In the genomic region with DNA sequence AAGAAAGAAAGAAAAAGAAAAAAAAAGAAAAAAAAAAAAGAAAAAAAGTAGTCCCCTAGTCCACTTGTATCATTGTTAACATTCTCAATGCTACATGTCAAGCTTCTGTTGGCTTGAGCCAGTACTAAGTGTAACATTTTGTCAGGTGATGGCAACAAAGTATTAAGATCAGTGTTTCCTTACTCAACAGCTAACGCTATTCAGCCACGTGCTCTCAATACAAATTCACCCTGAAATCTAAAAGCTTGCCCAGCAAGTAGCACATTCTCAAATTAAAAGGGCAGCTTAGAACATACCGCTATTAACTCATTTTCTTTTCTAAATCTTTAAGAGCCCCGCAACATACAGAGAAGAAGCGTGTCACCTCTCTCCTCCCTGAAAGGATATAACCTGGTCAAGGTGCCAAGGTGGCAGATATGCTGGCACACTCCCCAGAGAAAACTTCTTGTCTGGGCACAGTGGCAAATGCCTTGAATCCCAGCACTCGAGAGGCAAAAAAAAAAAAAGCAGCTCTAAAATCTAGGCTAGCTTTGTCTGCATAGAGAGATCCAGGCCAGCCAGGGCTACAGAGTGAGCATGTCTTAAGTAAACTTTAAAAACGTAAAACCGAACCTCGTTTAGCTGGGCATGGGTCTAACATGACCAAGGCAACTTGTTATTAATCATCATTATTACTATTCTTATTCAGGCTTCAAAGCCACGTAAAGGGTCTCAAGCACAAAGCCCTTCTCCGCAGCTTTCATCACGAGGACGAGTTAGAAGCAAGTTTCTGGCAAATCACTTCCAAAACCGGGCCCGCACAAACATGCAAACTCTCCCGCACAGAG, we compare ENCODE assay signal across 8 mouse cellular contexts. TPM values are rescaled to one million over a fixed set of nuclear protein-coding genes. Genes with fewer than 3 reads are reported as not detected.
DNase-seq lines count a peak whose midpoint lies in the region; ATAC-seq and TF ChIP-seq lines count a peak whose summit lies in the region.

No protein-coding gene starts in this region.

- ATAC-seq in frontal cortex, adult (ENCODE audit: low TSS enrichment): peak; percentile 22
- peak; percentile 32 for ATAC-seq in erythroid progenitor cell, adult 5-6 weeks (replicated peaks; ENCODE audit: low FRiP score, poor library complexity, severe bottlenecking)
- ATAC-seq in limb, embryonic 14.5 days (ENCODE audit: low FRiP score, low read depth): no peak
- ATAC-seq in midbrain, embryonic 15.5 days (replicated peaks): peak; percentile 31

- WGBS in limb, embryonic 14.5 days: 1% methylated on average over 16 of the region's 16 CpGs
- WGBS in midbrain, embryonic 15.5 days: under 1% methylated on average over 16 of the region's 16 CpGs

- TF ChIP-seq POLR2A in limb, embryonic 14.5 days (IDR thresholded peaks at IDR 0.05; ENCODE audit: borderline replicate concordance, extremely low read depth, insufficient read depth, insufficient read length): no peak

- no peaks in the 10 kb centered on the region; the same call in 1 of the 2 replicates for H3K4me1 ChIP-seq in brown adipose tissue, adult 24 weeks (ENCODE audit: control insufficient read depth, insufficient read depth, insufficient read length, low read length)
- no peaks in the 10 kb centered on the region; the same call in 1 of the 2 replicates for H3K4me1 ChIP-seq in limb, embryonic 14.5 days (ENCODE audit: control insufficient read depth, insufficient read depth, low read length)
- peaks cover 15% of the 10 kb centered on the region for H3K4me1 ChIP-seq in midbrain, embryonic 15.5 days

- H3K9me3 ChIP-seq in limb, embryonic 14.5 days (ENCODE audit: control insufficient read depth, low read length): no peaks in the 10 kb centered on the region
- H3K9me3 ChIP-seq in midbrain, embryonic 15.5 days: no peaks in the 10 kb centered on the region

- peak overlapping the region; percentile 99 for H3K4me3 ChIP-seq in brown adipose tissue, adult 24 weeks (ENCODE audit: insufficient read depth, low read depth, low read length)
- H3K4me3 ChIP-seq in limb, embryonic 14.5 days (replicated peaks; ENCODE audit: low read length): peak overlapping the region; percentile 79
- peak overlapping the region; percentile 95 for H3K4me3 ChIP-seq in midbrain, embryonic 15.5 days

- peak overlapping the region; percentile 80 for H3K4me2 ChIP-seq in limb, embryonic 14.5 days (replicated peaks; ENCODE audit: low read depth, low read length, severe bottlenecking)
- peak overlapping the region; percentile 80 for H3K4me2 ChIP-seq in midbrain, embryonic 15.5 days

- intact Hi-C loops in heart, postnatal 14 days (cut with DNase I): loop anchor here (5.0 to 10.0 kb wide), 3 partner anchors 57 to 275 kb away; a partner anchor contains a TSS

- H3K27ac ChIP-seq in brown adipose tissue, adult 24 weeks (replicated peaks; ENCODE audit: low read depth, low read length): peak overlapping the region; percentile 99
- H3K27ac ChIP-seq in limb, embryonic 14.5 days (replicated peaks; ENCODE audit: low read depth, low read length): peak overlapping the region; percentile 91
- H3K27ac ChIP-seq in midbrain, embryonic 15.5 days: peak overlapping the region; percentile 96

- peaks cover 13% of the 10 kb centered on the region for H3K36me3 ChIP-seq in limb, embryonic 14.5 days (ENCODE audit: control insufficient read depth, insufficient read depth, low read length)
- no peaks in the 10 kb centered on the region for H3K36me3 ChIP-seq in midbrain, embryonic 15.5 days (replicated peaks)

- H3K9ac ChIP-seq in limb, embryonic 14.5 days (ENCODE audit: low read depth, low read length, severe bottlenecking): peak overlapping the region; percentile 80
- H3K9ac ChIP-seq in midbrain, embryonic 15.5 days: peak overlapping the region; percentile 83

- no peak for DNase-seq in frontal cortex, postnatal 25 days (ENCODE audit: low spot score in 2 of 2)
- DNase-seq in heart, postnatal 14 days: peak; percentile 37 to 69
- peak; percentile 25 for DNase-seq in limb, embryonic 14.5 days (ENCODE audit: low spot score)
- no peak for DNase-seq in ovary, postnatal 14 days (ENCODE audit: low spot score)

- no peaks in the 10 kb centered on the region for H3K27me3 ChIP-seq in limb, embryonic 14.5 days (ENCODE audit: control insufficient read depth, insufficient read depth, low read length)
- H3K27me3 ChIP-seq in midbrain, embryonic 15.5 days (replicated peaks): no peaks in the 10 kb centered on the region

RNA-seq across cellular contexts. Expression of a gene that starts 0.9 kb away (rescaled TPM):
- 10.9 and 12.1 TPM in 2 replicates for polyA plus RNA-seq in brown adipose tissue, adult 24 weeks (2012; ENCODE audit: insufficient read depth, insufficient read length, missing spikeins)
- total RNA-seq in erythroid progenitor cell, adult 5-6 weeks (2015; ENCODE audit: low replicate concordance): 43.2 and 65.8 TPM in 2 replicates
- 49.9 and 60.7 TPM in 2 replicates for total RNA-seq in erythroid progenitor cell, adult 5-6 weeks (2017; ENCODE audit: low replicate concordance)
- total RNA-seq in heart, postnatal 14 days (2021): 10 to 100 TPM; 12.5 to 15.6 TPM
- 13.9 and 23.4 TPM in 2 replicates for polyA plus RNA-seq in limb, embryonic 14.5 days (2012; rRNA removed)
- polyA plus RNA-seq in limb, embryonic 14.5 days (2014; fragmentation: Nextera tagmentation; extraction: Ambion mirVana): 34.5 and 42.5 TPM in 2 replicates
- 20.2 and 22.8 TPM in 2 replicates for polyA plus RNA-seq in midbrain, embryonic 15.5 days (2015; fragmentation: Nextera tagmentation; extraction: Ambion mirVana)

RNA-seq across cellular contexts. Expression of a gene that starts 7.9 kb away (rescaled TPM):
- 11.9 and 17.8 TPM in 2 replicates for polyA plus RNA-seq in brown adipose tissue, adult 24 weeks (2012; ENCODE audit: insufficient read depth, insufficient read length, missing spikeins)
- 0.72 and 2.1 TPM in 2 replicates for total RNA-seq in erythroid progenitor cell, adult 5-6 weeks (2015; ENCODE audit: low replicate concordance)
- 0.91 and 1.0 TPM in 2 replicates for total RNA-seq in erythroid progenitor cell, adult 5-6 weeks (2017; ENCODE audit: low replicate concordance)
- 1 to 10 TPM; 5.3 to 5.5 TPM for total RNA-seq in heart, postnatal 14 days (2021)
- polyA plus RNA-seq in limb, embryonic 14.5 days (2012; rRNA removed): 4.4 and 5.5 TPM in 2 replicates
- 8.1 and 8.7 TPM in 2 replicates for polyA plus RNA-seq in limb, embryonic 14.5 days (2014; fragmentation: Nextera tagmentation; extraction: Ambion mirVana)
- polyA plus RNA-seq in midbrain, embryonic 15.5 days (2015; fragmentation: Nextera tagmentation; extraction: Ambion mirVana): 10.8 and 11.2 TPM in 2 replicates

RNA-seq across cellular contexts. Expression of a gene that starts 36.7 kb away (rescaled TPM):
- 2.8 and 3.5 TPM in 2 replicates for polyA plus RNA-seq in brown adipose tissue, adult 24 weeks (2012; ENCODE audit: insufficient read depth, insufficient read length, missing spikeins)
- 16.6 and 21.0 TPM in 2 replicates for total RNA-seq in erythroid progenitor cell, adult 5-6 weeks (2015; ENCODE audit: low replicate concordance)
- 10.8 and 16.7 TPM in 2 replicates for total RNA-seq in erythroid progenitor cell, adult 5-6 weeks (2017; ENCODE audit: low replicate concordance)
- total RNA-seq in heart, postnatal 14 days (2021): 10 to 100 TPM in 1 of 2 experiments, 1 to 10 TPM in 1; 10.0 to 10.9 TPM
- 9.8 and 11.4 TPM in 2 replicates for polyA plus RNA-seq in limb, embryonic 14.5 days (2012; rRNA removed)
- polyA plus RNA-seq in limb, embryonic 14.5 days (2014; fragmentation: Nextera tagmentation; extraction: Ambion mirVana): 14.0 and 19.0 TPM in 2 replicates
- polyA plus RNA-seq in midbrain, embryonic 15.5 days (2015; fragmentation: Nextera tagmentation; extraction: Ambion mirVana): 21.3 and 22.6 TPM in 2 replicates

Comparison
In these comparisons a context has a peak if more than half of its experiments do, and no peak if none do; other contexts are left out.
1. DNase-seq: peak in heart, postnatal 14 days (2 of 2) and limb, embryonic 14.5 days (single experiment); none in frontal cortex, postnatal 25 days (0 of 2) and ovary, postnatal 14 days (single experiment).
2. Peak in every context shown above with its lines, with median percentiles within 50 percentile points of each other: H3K27ac ChIP-seq and H3K4me3 ChIP-seq.